Mouse (Mus musculus): ENCODE results near the gene Zfp2. TPM values are rescaled to one million over a fixed set of nuclear protein-coding genes. Genes with fewer than 3 reads are reported as not detected.

Gene Zfp2
- total and polyA plus RNA-seq, 3 experiments: not detected

DNA sequence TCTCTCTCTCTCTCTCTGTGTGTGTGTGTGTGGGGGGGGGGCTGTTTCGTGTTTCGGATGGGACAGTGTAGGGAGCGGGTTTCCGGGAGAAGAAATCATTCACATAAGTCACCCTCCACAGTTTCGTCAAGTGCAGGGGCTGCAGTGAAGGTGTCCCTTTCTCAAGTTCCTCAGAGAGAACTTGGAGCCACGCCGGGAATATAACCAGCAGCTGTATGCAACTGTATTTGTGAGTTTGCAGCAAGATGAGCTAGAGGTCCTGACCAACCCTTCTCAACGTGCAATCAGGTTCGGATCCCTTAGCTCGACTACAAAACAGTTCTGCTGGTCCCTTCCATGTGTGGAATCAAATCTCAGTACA, 29.1 kb downstream of the Zfp2 start (continued):
- TF ChIP-seq UBTF (IDR thresholded peaks at IDR 0.05; ENCODE audit: low read depth, low read length) (no peak), MXI1 (IDR thresholded peaks at IDR 0.05; ENCODE audit: low read depth, low read length) (no peak)

DNA sequence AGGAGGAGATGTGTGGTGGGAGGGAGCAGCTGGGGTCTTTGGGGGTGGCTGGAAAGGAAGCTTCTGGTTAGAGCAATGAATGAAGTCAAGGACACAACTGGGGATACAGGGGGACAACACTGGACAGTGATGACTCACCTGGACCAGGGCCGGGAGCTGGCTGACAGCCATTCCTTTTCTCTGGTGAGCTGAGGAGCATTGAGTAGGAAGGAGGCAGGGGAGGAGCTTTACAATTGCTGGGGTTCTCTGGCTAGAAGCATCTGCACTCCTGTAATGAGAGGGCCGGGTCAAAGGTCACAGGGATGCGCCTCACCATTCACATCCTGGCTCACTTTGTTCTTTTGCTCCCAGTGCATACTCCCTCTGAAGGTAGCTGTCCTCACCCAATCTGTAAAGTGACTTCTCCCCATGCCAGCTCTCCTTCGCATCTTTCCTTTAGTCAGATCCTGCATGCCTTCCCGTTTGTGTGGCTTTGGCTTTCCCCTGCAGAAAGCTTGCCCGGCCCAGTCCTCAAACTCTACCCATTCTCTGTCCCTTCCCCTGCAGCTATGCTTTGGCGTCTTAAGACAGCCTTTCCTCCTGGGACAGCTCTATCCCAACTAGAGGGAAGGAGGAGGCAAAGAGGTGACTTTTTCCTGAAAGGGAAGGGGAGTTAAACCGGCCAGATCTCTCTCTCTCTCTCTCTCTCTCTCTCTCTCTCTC, 29.6 kb downstream of the Zfp2 start:
- H3K9ac ChIP-seq (ENCODE audit: insufficient read depth, low read depth): no peak overlapping the region
- no peak overlapping the region for H3K4me3 ChIP-seq (replicated peaks in 1 of 3; ENCODE audit: low read depth in 2 of 3, low read length in 2 of 3, poor library complexity in 1 of 3)
- no peak for TF ChIP-seq IRF4 (IDR thresholded peaks at IDR 0.05; ENCODE audit: low read depth, low read length)
- no peak for TF ChIP-seq RAD21 (IDR thresholded peaks at IDR 0.05; ENCODE audit: low read depth, low read length)
- H3K4me2 ChIP-seq (ENCODE audit: insufficient read depth, low read depth, poor library complexity, severe bottlenecking): no peak overlapping the region
- no peak for DNase-seq (ENCODE audit: extremely low read depth)
- no peaks in the 10 kb centered on the region for H3K36me3 ChIP-seq (replicated peaks in 1 of 2; ENCODE audit: control insufficient read depth in 1 of 2, insufficient read depth in 1 of 2, low read length in 1 of 2)
- in situ Hi-C loops (cut with MboI; ENCODE audit: low pct_ligation_motif_present, low pct_unique_long_range_greater_than_20kb, low sequenced_read_pairs): no loop called here
- dilution Hi-C loops (cut with MboI; ENCODE audit: extremely low pct_ligation_motif_present, extremely low pct_unique_long_range_greater_than_20kb, low sequenced_read_pairs): no loop called here
- no peaks in the 10 kb centered on the region for H3K4me1 ChIP-seq (ENCODE audit: control insufficient read depth in 1 of 2, insufficient read depth in 2 of 2)
- peaks cover 4% of the 10 kb centered on the region for H3K9me3 ChIP-seq (replicated peaks; ENCODE audit: low read length)
- peaks cover 78% of the 10 kb centered on the region for H3K27me3 ChIP-seq (replicated peaks)
- no peaks in the 10 kb centered on the region for H3K79me2 ChIP-seq (replicated peaks; ENCODE audit: control insufficient read depth, extremely low read depth, insufficient read depth, poor library complexity, severe bottlenecking)
- no peak overlapping the region for H3K27ac ChIP-seq (ENCODE audit: insufficient read depth, low read depth)

DNA sequence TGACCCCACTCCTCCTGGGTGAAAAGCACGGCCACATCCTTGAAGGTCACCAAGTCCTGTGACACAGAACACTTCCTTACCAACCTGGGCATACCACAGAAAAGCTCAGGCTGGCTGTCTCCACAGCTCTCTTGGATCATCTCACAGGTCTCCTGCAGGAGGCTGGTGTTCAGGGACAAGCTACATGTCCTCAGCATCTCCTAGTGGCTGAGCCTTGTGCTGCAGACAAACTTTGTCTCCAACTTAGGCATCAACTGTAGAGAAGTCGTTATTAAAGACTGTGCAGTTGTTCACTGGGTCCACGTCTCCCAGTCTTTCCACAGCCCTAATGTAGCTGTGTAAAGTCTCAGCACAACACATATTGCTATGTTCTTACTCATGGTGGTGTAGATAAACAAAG, 32.2 kb downstream of the Zfp2 start:
- peak; percentile 45 for DNase-seq (ENCODE audit: extremely low read depth)
- H3K4me2 ChIP-seq (ENCODE audit: insufficient read depth, low read depth, poor library complexity, severe bottlenecking): no peak overlapping the region
- H3K9me3 ChIP-seq (replicated peaks; ENCODE audit: low read length): peaks cover 6% of the 10 kb centered on the region
- H3K27me3 ChIP-seq (replicated peaks): peaks cover 53% of the 10 kb centered on the region
- H3K4me3 ChIP-seq (replicated peaks in 1 of 3; ENCODE audit: low read depth in 2 of 3, low read length in 2 of 3, poor library complexity in 1 of 3): no peak overlapping the region
- dilution Hi-C loops (cut with MboI; ENCODE audit: extremely low pct_ligation_motif_present, extremely low pct_unique_long_range_greater_than_20kb, low sequenced_read_pairs) (no loop called here), in situ Hi-C loops (cut with MboI; ENCODE audit: low pct_ligation_motif_present, low pct_unique_long_range_greater_than_20kb, low sequenced_read_pairs) (loop anchor here (5.0 kb wide), 1 partner anchor 81 kb away; no protein-coding TSS in a partner anchor)
- no peak overlapping the region for H3K27ac ChIP-seq (ENCODE audit: insufficient read depth, low read depth)
- no peak overlapping the region for H3K9ac ChIP-seq (ENCODE audit: insufficient read depth, low read depth)
- no peaks in the 10 kb centered on the region for H3K79me2 ChIP-seq (replicated peaks; ENCODE audit: control insufficient read depth, extremely low read depth, insufficient read depth, poor library complexity, severe bottlenecking)
- peak; percentile 82 for TF ChIP-seq SMC3 (IDR thresholded peaks at IDR 0.05; ENCODE audit: low read depth, low read length)
- TF ChIP-seq E2F4 (IDR thresholded peaks at IDR 0.05; ENCODE audit: insufficient replicate concordance, low read depth, low read length): no peak
- peak; percentile 65 to 82 for TF ChIP-seq CTCF (conservative IDR thresholded peaks at IDR 0.05 in 1 of 2, IDR thresholded peaks at IDR 0.05 in 1 of 2; ENCODE audit: low read depth in 2 of 2, low read length in 2 of 2)
- no peak for TF ChIP-seq CHD1 (IDR thresholded peaks at IDR 0.05; ENCODE audit: low read depth, low read length)
- TF ChIP-seq RAD21 (IDR thresholded peaks at IDR 0.05; ENCODE audit: low read depth, low read length): peak; percentile 85
- no peak for TF ChIP-seq KAT2A (IDR thresholded peaks at IDR 0.05; ENCODE audit: insufficient replicate concordance, low read length)
- no peak for TF ChIP-seq MAFK (IDR thresholded peaks at IDR 0.05; ENCODE audit: insufficient replicate concordance, low read length)
- TF ChIP-seq MEF2A (IDR thresholded peaks at IDR 0.05; ENCODE audit: borderline replicate concordance, low read depth, low read length): no peak
- no peaks in the 10 kb centered on the region for H3K36me3 ChIP-seq (replicated peaks in 1 of 2; ENCODE audit: control insufficient read depth in 1 of 2, insufficient read depth in 1 of 2, low read length in 1 of 2)
- no peaks in the 10 kb centered on the region for H3K4me1 ChIP-seq (ENCODE audit: control insufficient read depth in 1 of 2, insufficient read depth in 2 of 2)
